Mouse (Mus musculus) adrenal gland, adult 18-20 months (tissue): ENCODE measurements around the gene Ccdc194. TPM values are rescaled to one million over a fixed set of nuclear protein-coding genes. Genes with fewer than 3 reads are reported as not detected.

Experiments used
- DNase-seq, 2 experiments: peaks; one replicate each; pipeline ENCODE4 v3.0.0; 2021 to 2022; ENCODE audit warnings: low spot score in 2 of 2
- total RNA-seq, 2 experiments: library from RNA; stranded (reverse); gene quantifications; 1 replicate in 1 of 2; 2 replicates in 1 of 2; pipeline ENCODE4 v1.2.3; 2021

Gene Ccdc194
- total RNA-seq, 2 experiments from 2014 or later = not detected

DNA sequence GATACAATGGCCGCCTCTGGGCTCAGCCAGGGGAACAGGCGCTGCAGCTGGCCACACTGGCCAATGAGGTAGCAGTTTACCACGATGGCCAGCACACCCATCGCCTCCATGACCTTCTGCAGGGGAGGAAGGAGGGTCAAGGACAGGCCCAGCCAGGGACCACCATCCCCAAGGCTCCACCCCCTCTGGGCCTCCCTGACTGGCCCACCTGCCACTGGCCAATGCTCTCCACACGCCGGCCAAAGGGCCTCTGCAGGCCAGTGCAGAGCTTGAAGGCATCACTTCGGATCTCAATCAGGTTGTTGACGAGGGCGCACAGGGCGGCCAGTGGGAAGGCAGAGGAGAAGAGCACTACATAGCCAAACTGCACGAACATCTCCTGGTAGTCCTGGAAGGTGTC is 46.6 kb downstream of the Ccdc194 start:
- DNase-seq = no peak

DNA sequence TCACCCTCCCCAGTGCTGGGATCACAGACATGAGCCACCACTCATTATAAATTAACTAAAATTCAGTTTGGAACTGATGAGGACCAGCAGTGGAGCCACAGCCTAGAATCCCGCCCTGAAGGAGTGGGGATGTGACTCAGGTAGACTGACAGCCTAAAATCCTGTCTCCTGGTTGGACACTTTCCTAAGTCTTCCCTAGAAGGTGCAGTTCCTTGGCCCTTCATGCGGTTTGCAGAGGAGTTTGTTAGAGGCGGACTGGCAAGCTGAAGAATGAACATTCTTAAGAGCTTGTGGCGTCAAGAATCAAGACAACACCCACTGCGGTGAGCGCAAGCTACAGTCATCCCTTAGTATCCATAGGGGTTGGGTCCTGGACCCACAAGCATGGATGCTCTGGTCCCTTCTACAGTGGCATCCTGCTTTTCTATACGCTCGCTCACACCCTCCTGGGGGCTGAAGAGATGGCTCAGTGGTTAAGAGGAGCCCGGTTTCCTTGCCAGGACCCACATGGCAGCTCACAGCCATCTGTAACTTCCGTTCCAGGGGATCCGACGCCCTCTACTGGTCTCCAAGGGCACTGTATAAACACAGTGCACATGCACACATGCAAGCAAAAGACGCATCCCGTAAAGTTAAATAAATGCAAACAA is 48.2 kb downstream of the Ccdc194 start:
- no peak for DNase-seq

DNA sequence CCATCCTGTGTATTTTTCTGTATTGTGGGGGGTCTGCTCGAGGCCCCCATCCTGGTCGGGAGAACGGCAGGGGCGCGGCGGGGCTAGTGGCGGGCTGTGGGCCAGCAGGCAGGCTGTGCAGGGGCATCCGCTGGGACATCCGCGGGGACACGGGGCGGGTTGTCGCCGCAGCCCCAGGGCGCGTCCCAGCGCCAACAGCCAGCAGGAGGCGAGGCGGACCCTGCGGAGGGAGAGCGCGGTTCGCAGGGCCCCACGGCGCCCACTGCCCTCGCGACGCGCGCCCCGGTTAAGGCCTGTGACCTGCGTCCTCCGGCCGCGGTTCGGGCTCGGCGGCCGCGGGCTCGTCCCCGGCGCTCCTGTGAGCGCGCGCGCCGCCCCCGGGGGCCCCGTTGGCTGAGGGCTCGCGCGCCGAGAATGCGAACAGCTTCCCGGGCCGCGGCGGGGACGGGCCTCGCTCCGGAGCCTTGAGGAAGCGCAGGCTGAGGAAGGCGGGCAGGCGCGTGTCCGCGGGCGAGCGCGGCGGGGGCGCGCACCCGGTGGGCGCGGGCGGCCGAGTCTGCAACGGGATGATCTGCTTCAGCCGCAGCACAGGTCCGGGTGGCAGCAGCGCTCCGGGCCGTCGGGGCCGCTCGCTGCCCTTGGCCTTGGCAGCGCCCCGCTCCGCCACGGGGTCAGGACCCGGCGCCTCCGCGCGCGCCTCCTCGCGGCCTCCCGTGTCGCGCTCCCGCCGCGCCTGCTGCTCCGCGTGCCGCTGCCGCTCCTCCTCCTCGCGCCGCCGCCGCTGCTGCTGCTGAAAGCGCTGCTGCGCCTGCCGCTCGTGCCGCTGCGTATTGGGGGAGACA is 49.2 kb downstream of the Ccdc194 start:
- peak; percentile 84 for DNase-seq

DNA sequence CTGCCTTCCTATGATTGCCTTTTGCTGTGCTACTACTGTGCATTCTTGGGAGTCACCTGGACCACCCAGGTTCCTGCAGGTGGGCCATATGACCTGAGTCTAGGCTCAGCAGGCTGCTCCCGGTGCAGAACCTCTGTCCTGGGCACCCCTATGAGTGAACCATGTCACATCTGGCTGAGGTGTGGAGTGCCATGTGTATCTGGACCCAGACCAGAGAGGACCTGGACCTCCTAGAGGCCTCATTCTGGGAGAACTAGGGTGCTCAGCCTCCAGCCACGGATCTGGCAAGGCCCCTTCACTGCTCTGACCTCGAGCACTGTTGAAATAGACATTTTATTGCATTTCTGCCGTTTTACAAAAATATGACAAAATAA is 49.8 kb downstream of the Ccdc194 start:
- DNase-seq = no peak

DNA sequence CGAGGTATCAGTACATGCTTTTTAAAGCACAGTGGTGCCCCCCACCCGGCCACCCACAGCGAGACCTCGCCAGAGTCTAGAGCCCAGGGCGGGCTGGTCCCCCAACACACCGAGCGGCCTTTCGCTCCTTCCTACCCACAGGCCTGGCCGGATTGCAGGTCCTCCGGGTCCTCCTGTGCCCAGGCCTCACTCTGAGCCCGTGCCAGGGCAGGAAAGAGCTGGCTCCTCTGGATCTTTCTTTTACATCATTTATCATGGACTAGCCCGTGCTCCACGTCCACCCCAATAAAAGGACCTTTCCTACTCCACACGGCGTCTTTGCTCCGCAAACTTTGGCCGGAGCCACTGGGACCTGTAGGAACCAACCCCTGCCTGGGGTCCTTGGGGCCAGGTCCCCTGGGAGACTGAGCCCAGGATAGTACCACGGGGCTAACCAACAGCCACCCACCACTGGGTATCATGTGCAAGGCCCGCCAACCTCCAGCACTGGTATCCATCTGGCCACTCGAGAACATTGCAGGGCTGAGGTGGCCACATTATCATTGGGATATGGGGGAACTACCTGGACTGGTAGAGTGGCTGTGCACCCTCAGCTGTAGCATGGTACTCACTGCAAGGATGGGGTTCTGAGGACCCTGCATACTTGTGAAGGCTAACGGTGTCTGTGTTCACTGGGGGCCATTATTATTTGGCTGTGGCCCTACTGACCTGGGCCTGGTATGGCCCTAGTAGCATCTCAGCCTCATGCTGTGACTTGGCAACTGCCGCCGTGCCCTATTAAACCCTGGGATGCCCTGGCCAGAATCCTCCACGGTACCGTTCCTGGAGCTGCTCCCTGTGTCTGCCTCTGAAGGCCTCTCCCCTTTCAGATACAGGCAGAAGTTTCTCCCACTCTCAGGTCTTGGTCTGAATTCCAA is 50.5 kb downstream of the Ccdc194 start:
- no peak for DNase-seq

DNA sequence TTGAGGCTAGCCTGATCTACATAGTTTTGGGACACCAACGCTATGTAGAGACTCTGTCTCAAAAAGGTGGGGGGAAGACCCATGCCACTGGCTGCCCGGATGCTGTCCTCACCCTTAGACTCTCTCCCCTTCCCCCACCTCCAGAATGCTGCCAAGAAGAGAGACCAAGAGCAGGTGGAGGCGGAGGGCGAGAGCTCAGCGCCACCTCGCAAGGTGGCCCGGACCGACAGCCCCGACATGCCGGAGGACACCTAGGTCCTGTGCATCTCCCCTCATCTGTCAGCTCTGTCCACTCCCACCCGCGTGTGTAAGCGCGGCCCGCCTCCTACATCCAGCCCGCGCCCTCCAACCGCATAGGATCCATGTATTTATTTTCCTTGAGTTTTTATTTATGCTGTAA is 51.2 kb downstream of the Ccdc194 start:
- DNase-seq = no peak

DNA sequence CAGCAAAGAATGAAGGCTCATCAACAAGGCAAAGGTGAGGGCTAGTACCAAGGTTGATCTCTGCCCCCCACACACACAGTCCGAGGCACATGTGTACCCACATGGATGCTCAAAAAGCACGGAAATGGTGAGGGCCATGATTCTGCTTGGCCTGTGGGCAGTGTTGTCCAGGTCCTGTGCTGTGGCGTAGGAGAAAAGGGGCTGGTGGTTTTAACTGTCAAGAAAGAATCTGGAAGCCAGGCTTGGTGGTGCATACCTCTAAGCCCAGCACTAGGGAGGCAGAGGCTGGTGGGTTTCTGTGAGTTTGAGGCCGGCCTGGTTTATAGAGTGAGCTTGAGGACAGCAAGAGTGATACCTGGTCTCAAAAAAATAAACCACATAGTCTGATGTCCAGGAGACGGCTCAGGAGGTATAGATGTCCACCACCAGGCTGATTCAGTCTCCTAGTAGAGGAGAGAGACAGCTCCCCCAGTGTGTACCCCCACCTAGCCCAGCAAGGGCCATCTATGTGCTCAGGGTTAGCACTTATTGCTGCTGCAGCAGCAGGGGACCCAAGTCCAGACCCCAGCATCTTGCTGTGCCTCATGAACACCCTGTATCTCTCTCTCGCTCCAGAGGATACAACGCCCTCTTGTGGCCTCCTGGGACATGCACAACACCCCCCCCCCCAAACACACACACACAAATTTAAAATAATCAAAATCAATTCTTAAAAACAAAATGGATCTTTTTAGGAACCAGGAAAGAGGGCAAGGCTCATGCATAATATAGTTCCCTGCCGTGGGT is 52.7 kb downstream of the Ccdc194 start:
- DNase-seq = no peak

DNA sequence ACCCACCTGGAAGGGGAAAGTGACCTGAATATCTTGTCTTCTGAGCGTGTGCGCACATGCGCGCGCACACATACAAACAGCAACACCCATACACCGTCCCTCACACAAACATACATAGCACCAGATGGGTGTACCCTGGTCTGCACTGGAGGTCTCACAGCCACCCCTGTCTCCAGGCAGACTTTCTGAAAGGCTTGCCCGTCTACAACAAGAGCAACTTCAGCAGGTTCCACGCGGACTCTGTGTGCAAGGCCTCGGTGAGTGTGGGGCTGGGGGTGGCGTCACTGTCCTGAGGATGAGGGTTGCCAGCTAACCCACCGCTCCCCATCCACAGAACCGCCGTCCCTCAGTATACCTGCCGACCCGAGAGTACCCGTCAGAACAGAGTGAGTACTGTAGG is 53.6 kb downstream of the Ccdc194 start:
- DNase-seq = no peak

DNA sequence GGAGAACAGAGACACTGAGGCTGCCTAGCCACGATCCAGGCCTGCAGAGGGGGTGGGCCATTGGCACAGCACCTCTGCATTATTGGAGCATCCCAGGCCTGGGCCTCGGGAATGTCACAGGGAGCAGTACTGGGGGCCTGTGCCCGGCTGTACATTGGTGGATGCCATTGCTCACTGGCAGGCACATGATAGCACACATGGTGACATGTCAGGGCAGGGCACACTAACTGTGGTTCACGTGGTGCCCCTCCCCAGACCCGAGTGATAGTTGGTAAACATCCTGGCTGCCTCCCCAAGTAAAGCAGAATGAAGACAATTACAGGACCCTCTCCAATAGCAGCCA is 54.6 kb downstream of the Ccdc194 start:
- no peak for DNase-seq

DNA sequence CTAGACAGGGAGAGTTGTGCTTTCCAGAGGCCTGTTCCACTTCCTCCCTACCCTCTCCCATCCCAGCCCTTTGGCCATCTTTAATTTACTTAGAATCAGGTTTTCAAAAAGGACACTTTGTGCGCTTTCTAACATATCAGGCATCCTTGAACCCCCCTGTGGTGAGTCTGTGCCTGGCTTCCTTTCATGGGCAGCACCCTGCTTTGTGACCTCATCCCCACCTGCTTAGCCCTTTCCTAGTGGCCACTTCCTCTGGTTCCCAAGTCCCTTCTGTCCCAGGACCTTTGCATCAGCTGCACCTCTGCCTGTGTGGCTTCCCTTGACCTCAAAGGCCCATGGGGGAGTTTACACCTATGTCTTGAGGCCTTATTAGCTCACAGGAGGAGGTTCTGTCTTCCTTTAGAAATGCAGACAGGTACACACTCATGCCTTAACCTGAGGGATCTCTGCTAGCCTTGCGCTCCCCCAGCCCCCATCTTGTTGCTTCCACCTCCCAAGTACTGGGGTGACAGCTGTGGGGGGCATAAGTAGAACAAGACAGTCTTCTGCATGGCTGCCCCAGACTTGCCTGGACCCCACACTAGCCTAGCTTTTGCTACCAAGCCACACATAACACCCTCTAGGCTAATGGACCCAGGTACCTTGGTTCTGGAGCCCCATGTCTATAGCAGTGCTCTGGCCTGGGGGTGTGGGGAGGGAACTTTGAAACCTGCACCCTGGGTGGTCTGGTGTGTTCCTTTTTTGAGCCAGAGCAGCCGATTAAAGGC is 55.2 kb downstream of the Ccdc194 start:
- no peak for DNase-seq

Other genes starting within 250 kb of the Ccdc194 start
- 100 to 1,000 TPM; 203 to 204 TPM for gene Use1, start 158.9 kb downstream of the Ccdc194 start, total RNA-seq
- 10 to 100 TPM; 14.4 to 18.6 TPM for gene Ocel1, start 154.4 kb downstream of the Ccdc194 start, total RNA-seq
- 10 to 100 TPM; 63.9 to 76.0 TPM for gene Nr2f6, start 143.8 kb downstream of the Ccdc194 start, total RNA-seq
- gene Ushbp1, start 129.9 kb downstream of the Ccdc194 start, total RNA-seq = 10 to 100 TPM; 14.0 to 16.5 TPM
- 100 to 1,000 TPM in 1 of 2 experiments, 10 to 100 TPM in 1; 97.9 to 107 TPM for gene Babam1, start 128.8 kb downstream of the Ccdc194 start, total RNA-seq
- gene Ankle1, start 119.7 kb downstream of the Ccdc194 start, total RNA-seq = under 1 TPM; 0.33 to 0.48 TPM
- gene Abhd8, start 62.1 kb downstream of the Ccdc194 start, total RNA-seq = 10 to 100 TPM; 43.5 to 72.2 TPM
- 100 to 1,000 TPM; 103 to 130 TPM for gene Mrpl34, start 60.8 kb downstream of the Ccdc194 start, total RNA-seq
- gene Dda1, start 56.5 kb downstream of the Ccdc194 start, total RNA-seq = 10 to 100 TPM; 63.8 to 67.8 TPM
- gene Ano8, start 39.7 kb downstream of the Ccdc194 start, total RNA-seq = 10 to 100 TPM; 13.6 to 13.9 TPM
- gene Gtpbp3, start 37.6 kb downstream of the Ccdc194 start, total RNA-seq = 10 to 100 TPM; 19.0 to 22.8 TPM
- 100 to 1,000 TPM; 139 to 206 TPM for gene Plvap, start 14.0 kb downstream of the Ccdc194 start, total RNA-seq
- 10 to 100 TPM; 64.5 to 77.9 TPM for gene Bst2, start 11.7 kb upstream of the Ccdc194 start, total RNA-seq
- 10 to 100 TPM; 64.6 to 72.0 TPM for gene Mvb12a, start 17.2 kb upstream of the Ccdc194 start, total RNA-seq
- gene Tmem221, start 33.2 kb upstream of the Ccdc194 start, total RNA-seq = 1 to 10 TPM; 3.6 to 7.4 TPM
- gene Nxnl1, start 40.9 kb upstream of the Ccdc194 start, total RNA-seq = 1 to 10 TPM in 1 of 2 experiments, under 1 TPM in 1; 0.64 to 1.0 TPM
- 100 to 1,000 TPM; 141 to 234 TPM for gene Slc27a1, start 43.2 kb upstream of the Ccdc194 start, total RNA-seq
- 100 to 1,000 TPM; 122 to 137 TPM for gene Pgls, start 66.5 kb upstream of the Ccdc194 start, total RNA-seq
- gene Fam129c, start 71.9 kb upstream of the Ccdc194 start, total RNA-seq = 1 to 10 TPM; 2.9 to 3.5 TPM
- gene Colgalt1, start 85.3 kb upstream of the Ccdc194 start, total RNA-seq = 10 to 100 TPM; 48.4 to 61.1 TPM
- gene Unc13a, start 146.0 kb upstream of the Ccdc194 start, total RNA-seq = 1 to 10 TPM; 5.9 to 7.9 TPM
- 10 to 100 TPM; 11.6 to 17.3 TPM for gene Jak3, start 150.6 kb upstream of the Ccdc194 start, total RNA-seq
- 1 to 10 TPM; 4.3 to 5.6 TPM for gene Insl3, start 163.5 kb upstream of the Ccdc194 start, total RNA-seq
- 1 to 10 TPM; 3.5 to 4.3 TPM for gene B3gnt3, start 176.1 kb upstream of the Ccdc194 start, total RNA-seq
- gene Fcho1, start 200.0 kb upstream of the Ccdc194 start, total RNA-seq = 1 to 10 TPM; 1.9 to 2.3 TPM